Mouse (Mus musculus): ENCODE data around the gene Rnf166. TPM values are rescaled to one million over a fixed set of nuclear protein-coding genes. Genes with fewer than 3 reads are reported as not detected.

Gene Rnf166
- polyA plus RNA-seq, 1 experiment from 2014 or later: 14.0 TPM

GRCm38 (mm10) chr8:122512392-122512791, 36.5 kb upstream of the Rnf166 start:
- H3K36me3 ChIP-seq (ENCODE audit: control insufficient read depth, insufficient read depth): peaks cover 13% of the 10 kb centered on the region
- H3K27ac ChIP-seq (ENCODE audit: low read length): no peak overlapping the region
- H3K9ac ChIP-seq (ENCODE audit: low read depth, low read length): no peak overlapping the region
- no peak overlapping the region for H3K4me3 ChIP-seq (ENCODE audit: low read depth, low read length)
- H3K4me2 ChIP-seq (ENCODE audit: low read depth, low read length): no peak overlapping the region
- WGBS (ENCODE audit: insufficient replicate concordance): 71% methylated on average over 7 of the region's 7 CpGs
- H3K27me3 ChIP-seq (ENCODE audit: control insufficient read depth, insufficient read depth, low read depth, low read length): no peaks in the 10 kb centered on the region
- H3K4me1 ChIP-seq (ENCODE audit: control insufficient read depth, low read depth, low read length): peaks cover 2% of the 10 kb centered on the region
- no peaks in the 10 kb centered on the region for H3K9me3 ChIP-seq (replicated peaks; ENCODE audit: control insufficient read depth, low read length)
- ATAC-seq (ENCODE audit: low read depth): no peak

- no peak overlapping the region for H3K4me3 ChIP-seq (ENCODE audit: low read depth, low read length)
- H3K9ac ChIP-seq (ENCODE audit: low read depth, low read length): no peak overlapping the region
- WGBS (ENCODE audit: insufficient replicate concordance): 81% methylated on average over 16 of the region's 16 CpGs
- H3K36me3 ChIP-seq (ENCODE audit: control insufficient read depth, insufficient read depth): peaks cover 16% of the 10 kb centered on the region
- H3K4me2 ChIP-seq (ENCODE audit: low read depth, low read length): no peak overlapping the region
- no peaks in the 10 kb centered on the region for H3K9me3 ChIP-seq (replicated peaks; ENCODE audit: control insufficient read depth, low read length)
- no peak for ATAC-seq (ENCODE audit: low read depth)
- H3K27me3 ChIP-seq (ENCODE audit: control insufficient read depth, insufficient read depth, low read depth, low read length): no peaks in the 10 kb centered on the region
- no peak overlapping the region for H3K27ac ChIP-seq (ENCODE audit: low read length)
- H3K4me1 ChIP-seq (ENCODE audit: control insufficient read depth, low read depth, low read length): no peaks in the 10 kb centered on the region; the same call in 1 of the 2 replicates
These were observed 35.7 kb upstream of the Rnf166 start for GRCm38 (mm10) chr8:122511552-122511951.

- H3K9me3 ChIP-seq (replicated peaks; ENCODE audit: control insufficient read depth, low read length): no peaks in the 10 kb centered on the region
- ATAC-seq (ENCODE audit: low read depth): peak; percentile 61
- H3K4me3 ChIP-seq (ENCODE audit: low read depth, low read length): no peak overlapping the region
- 35% methylated on average over 10 of the region's 10 CpGs for WGBS (ENCODE audit: insufficient replicate concordance)
- H3K9ac ChIP-seq (ENCODE audit: low read depth, low read length): no peak overlapping the region
- no peaks in the 10 kb centered on the region for H3K4me1 ChIP-seq (ENCODE audit: control insufficient read depth, low read depth, low read length)
- H3K27ac ChIP-seq (ENCODE audit: low read length): no peak overlapping the region
- H3K27me3 ChIP-seq (ENCODE audit: control insufficient read depth, insufficient read depth, low read depth, low read length): no peaks in the 10 kb centered on the region
- no peak overlapping the region for H3K4me2 ChIP-seq (ENCODE audit: low read depth, low read length)
- H3K36me3 ChIP-seq (ENCODE audit: control insufficient read depth, insufficient read depth): peaks cover 65% of the 10 kb centered on the region
These were observed 25.0 kb upstream of the Rnf166 start for GRCm38 (mm10) chr8:122500856-122501255.

- H3K36me3 ChIP-seq (ENCODE audit: control insufficient read depth, insufficient read depth): peaks cover 87% of the 10 kb centered on the region
- no peak overlapping the region for H3K4me3 ChIP-seq (ENCODE audit: low read depth, low read length)
- no peak overlapping the region for H3K9ac ChIP-seq (ENCODE audit: low read depth, low read length)
- H3K9me3 ChIP-seq (replicated peaks; ENCODE audit: control insufficient read depth, low read length): no peaks in the 10 kb centered on the region
- H3K27me3 ChIP-seq (ENCODE audit: control insufficient read depth, insufficient read depth, low read depth, low read length): no peaks in the 10 kb centered on the region
- H3K27ac ChIP-seq (ENCODE audit: low read length): no peak overlapping the region
- H3K4me1 ChIP-seq (ENCODE audit: control insufficient read depth, low read depth, low read length): no peaks in the 10 kb centered on the region
- ATAC-seq (ENCODE audit: low read depth): no peak
- no peak overlapping the region for H3K4me2 ChIP-seq (ENCODE audit: low read depth, low read length)
- WGBS (ENCODE audit: insufficient replicate concordance): 70% methylated on average over 17 of the region's 17 CpGs
These were observed 22.0 kb upstream of the Rnf166 start for GRCm38 (mm10) chr8:122497912-122498311.

- H3K4me3 ChIP-seq (ENCODE audit: low read depth, low read length): no peak overlapping the region
- H3K4me1 ChIP-seq (ENCODE audit: control insufficient read depth, low read depth, low read length): no peaks in the 10 kb centered on the region
- WGBS (ENCODE audit: insufficient replicate concordance): 88% methylated on average over 12 of the region's 12 CpGs
- H3K4me2 ChIP-seq (ENCODE audit: low read depth, low read length): no peak overlapping the region
- peaks cover 89% of the 10 kb centered on the region for H3K36me3 ChIP-seq (ENCODE audit: control insufficient read depth, insufficient read depth)
- 0 out of 2 replicates have a peak, but pooled peaks have one; percentile 9 for ATAC-seq (ENCODE audit: low read depth)
- no peak overlapping the region for H3K27ac ChIP-seq (ENCODE audit: low read length)
- no peak overlapping the region for H3K9ac ChIP-seq (ENCODE audit: low read depth, low read length)
- no peaks in the 10 kb centered on the region for H3K27me3 ChIP-seq (ENCODE audit: control insufficient read depth, insufficient read depth, low read depth, low read length)
- H3K9me3 ChIP-seq (replicated peaks; ENCODE audit: control insufficient read depth, low read length): no peaks in the 10 kb centered on the region
These were observed 21.3 kb upstream of the Rnf166 start for GRCm38 (mm10) chr8:122497016-122497734.

- Histone ChIP-seq H3K27ac (ENCODE audit: low read length) (no peak overlapping the region), H3K4me1 (ENCODE audit: control insufficient read depth, low read depth, low read length) (no peaks in the 10 kb centered on the region), H3K9ac (ENCODE audit: low read depth, low read length) (no peak overlapping the region), H3K9me3 (replicated peaks; ENCODE audit: control insufficient read depth, low read length) (no peaks in the 10 kb centered on the region), H3K27me3 (ENCODE audit: control insufficient read depth, insufficient read depth, low read depth, low read length) (no peaks in the 10 kb centered on the region), H3K36me3 (ENCODE audit: control insufficient read depth, insufficient read depth) (peaks cover 93% of the 10 kb centered on the region), H3K4me3 (ENCODE audit: low read depth, low read length) (no peak overlapping the region), H3K4me2 (ENCODE audit: low read depth, low read length) (no peak overlapping the region)
- no peak for ATAC-seq (ENCODE audit: low read depth)
- WGBS (ENCODE audit: insufficient replicate concordance): 92% methylated on average over 9 of the region's 9 CpGs
These were observed 12.5 kb upstream of the Rnf166 start for GRCm38 (mm10) chr8:122488387-122488786.

- no peak for ATAC-seq (ENCODE audit: low read depth)
- Histone ChIP-seq H3K27me3 (ENCODE audit: control insufficient read depth, insufficient read depth, low read depth, low read length) (no peaks in the 10 kb centered on the region), H3K9ac (ENCODE audit: low read depth, low read length) (no peak overlapping the region), H3K36me3 (ENCODE audit: control insufficient read depth, insufficient read depth) (peaks cover 93% of the 10 kb centered on the region), H3K4me2 (ENCODE audit: low read depth, low read length) (no peak overlapping the region), H3K4me1 (ENCODE audit: control insufficient read depth, low read depth, low read length) (no peaks in the 10 kb centered on the region), H3K4me3 (ENCODE audit: low read depth, low read length) (no peak overlapping the region), H3K9me3 (replicated peaks; ENCODE audit: control insufficient read depth, low read length) (no peaks in the 10 kb centered on the region), H3K27ac (ENCODE audit: low read length) (no peak overlapping the region; the same call in 1 of the 2 replicates)
- 75% methylated on average over 12 of the region's 12 CpGs for WGBS (ENCODE audit: insufficient replicate concordance)
These were observed 9.0 kb upstream of the Rnf166 start for GRCm38 (mm10) chr8:122484831-122485230.

GRCm38 (mm10) chr8:122483877-122484276, 8.0 kb upstream of the Rnf166 start:
- H3K36me3 ChIP-seq (ENCODE audit: control insufficient read depth, insufficient read depth): peaks cover 92% of the 10 kb centered on the region
- no peak for ATAC-seq (ENCODE audit: low read depth)
- 95% methylated on average over 7 of the region's 7 CpGs for WGBS (ENCODE audit: insufficient replicate concordance)
- no peak overlapping the region for H3K9ac ChIP-seq (ENCODE audit: low read depth, low read length)
- H3K4me2 ChIP-seq (ENCODE audit: low read depth, low read length): no peak overlapping the region
- H3K4me1 ChIP-seq (ENCODE audit: control insufficient read depth, low read depth, low read length): no peaks in the 10 kb centered on the region
- H3K27me3 ChIP-seq (ENCODE audit: control insufficient read depth, insufficient read depth, low read depth, low read length): no peaks in the 10 kb centered on the region
- no peaks in the 10 kb centered on the region for H3K9me3 ChIP-seq (replicated peaks; ENCODE audit: control insufficient read depth, low read length)
- no peak overlapping the region for H3K27ac ChIP-seq (ENCODE audit: low read length)
- H3K4me3 ChIP-seq (ENCODE audit: low read depth, low read length): no peak overlapping the region

GRCm38 (mm10) chr8:122482448-122482847, 6.6 kb upstream of the Rnf166 start:
- no peaks in the 10 kb centered on the region for H3K9me3 ChIP-seq (replicated peaks; ENCODE audit: control insufficient read depth, low read length)
- no peak overlapping the region for H3K27ac ChIP-seq (ENCODE audit: low read length)
- H3K9ac ChIP-seq (ENCODE audit: low read depth, low read length): no peak overlapping the region
- H3K27me3 ChIP-seq (ENCODE audit: control insufficient read depth, insufficient read depth, low read depth, low read length): no peaks in the 10 kb centered on the region
- no peaks in the 10 kb centered on the region for H3K4me1 ChIP-seq (ENCODE audit: control insufficient read depth, low read depth, low read length)
- H3K36me3 ChIP-seq (ENCODE audit: control insufficient read depth, insufficient read depth): peaks cover 80% of the 10 kb centered on the region
- ATAC-seq (ENCODE audit: low read depth): no peak
- no peak overlapping the region for H3K4me2 ChIP-seq (ENCODE audit: low read depth, low read length)
- 90% methylated on average over 8 of the region's 8 CpGs for WGBS (ENCODE audit: insufficient replicate concordance)
- no peak overlapping the region for H3K4me3 ChIP-seq (ENCODE audit: low read depth, low read length)
